11 mouse cellular contexts compared by ENCODE assay signal in genomic region chr9:83537921-83538536, GRCm38 (mm10). TPM values are rescaled to one million over a fixed set of nuclear protein-coding genes. Genes with fewer than 3 reads are reported as not detected.
DNase-seq lines count a peak whose midpoint lies in the region; ATAC-seq and TF ChIP-seq lines count a peak whose summit lies in the region.
"Had no signal": no experiment of that assay in that cellular context is flagged by ENCODE, and none has a peak within 500 bp of the region (broad histone marks: within the 10 kb centered on the region; RNA-seq: fewer than 3 reads in every experiment).

No protein-coding gene starts in this region.

- ATAC-seq in intestine, embryonic 16.5 days = peak; percentile 13; the same call in 1 of the 2 replicates
- ATAC-seq in intestine, postnatal 0 days = no peak
- peak; percentile 55; the same call in 1 of the 2 replicates for ATAC-seq in forebrain, embryonic 12.5 days (ENCODE audit: low FRiP score)
- no peak for ATAC-seq in intestine, embryonic 15.5 days

- H3K4me1 ChIP-seq in intestine, embryonic 16.5 days (ENCODE audit: control insufficient read depth, insufficient read depth, low read length) = peaks cover 9% of the 10 kb centered on the region
- no peaks in the 10 kb centered on the region; the same call in 1 of the 2 replicates for H3K4me1 ChIP-seq in intestine, postnatal 0 days (replicated peaks; ENCODE audit: control insufficient read depth, insufficient read depth, low read length)
- peaks cover 6% of the 10 kb centered on the region; the same call in 1 of the 2 replicates for H3K4me1 ChIP-seq in forebrain, embryonic 12.5 days
- peaks cover 8% of the 10 kb centered on the region; the same call in 1 of the 2 replicates for H3K4me1 ChIP-seq in midbrain, embryonic 10.5 days
- peaks cover 3% of the 10 kb centered on the region; the same call in 1 of the 2 replicates for H3K4me1 ChIP-seq in intestine, embryonic 15.5 days (replicated peaks)

- H3K36me3 ChIP-seq in intestine, embryonic 16.5 days (ENCODE audit: control insufficient read depth, insufficient read depth, low read length) = no peaks in the 10 kb centered on the region
- H3K36me3 ChIP-seq in intestine, postnatal 0 days (ENCODE audit: control insufficient read depth, insufficient read depth) = no peaks in the 10 kb centered on the region
- no peaks in the 10 kb centered on the region for H3K36me3 ChIP-seq in forebrain, embryonic 12.5 days (replicated peaks)
- no peaks in the 10 kb centered on the region for H3K36me3 ChIP-seq in midbrain, embryonic 10.5 days
- no peaks in the 10 kb centered on the region for H3K36me3 ChIP-seq in intestine, embryonic 15.5 days
- H3K36me3 ChIP-seq: embryonic facial prominence, embryonic 12.5 days had no signal

- no peaks in the 10 kb centered on the region for H3K27me3 ChIP-seq in intestine, embryonic 16.5 days (replicated peaks; ENCODE audit: control insufficient read depth, insufficient read depth, low read length)
- H3K27me3 ChIP-seq in intestine, postnatal 0 days (replicated peaks; ENCODE audit: control insufficient read depth, insufficient read depth, low read length) = no peaks in the 10 kb centered on the region
- no peaks in the 10 kb centered on the region for H3K27me3 ChIP-seq in forebrain, embryonic 12.5 days
- no peaks in the 10 kb centered on the region for H3K27me3 ChIP-seq in midbrain, embryonic 10.5 days (ENCODE audit: low read depth, poor library complexity, severe bottlenecking)
- H3K27me3 ChIP-seq in intestine, embryonic 15.5 days (replicated peaks) = no peaks in the 10 kb centered on the region
- H3K27me3 ChIP-seq: embryonic facial prominence, embryonic 12.5 days had no signal

- H3K9ac ChIP-seq in intestine, embryonic 16.5 days (ENCODE audit: low read depth, low read length) = no peak overlapping the region
- H3K9ac ChIP-seq in intestine, postnatal 0 days (ENCODE audit: low read depth, low read length) = no peak overlapping the region
- H3K9ac ChIP-seq in forebrain, embryonic 12.5 days = no peak overlapping the region
- no peak overlapping the region for H3K9ac ChIP-seq in intestine, embryonic 15.5 days
- H3K9ac ChIP-seq: embryonic facial prominence, embryonic 12.5 days had no signal

- 50% methylated on average over 15 of the region's 15 CpGs for WGBS in intestine, embryonic 16.5 days
- WGBS in intestine, postnatal 0 days = 50% methylated on average over 15 of the region's 15 CpGs
- 52% methylated on average over 15 of the region's 15 CpGs for WGBS in forebrain, embryonic 12.5 days
- WGBS in midbrain, embryonic 10.5 days = 61% methylated on average over 15 of the region's 15 CpGs
- WGBS in intestine, embryonic 15.5 days = 47% methylated on average over 15 of the region's 15 CpGs

- peak; percentile 19 for DNase-seq in MN1 (ENCODE audit: low spot score)
- DNase-seq in midbrain, embryonic 10.5 days (ENCODE audit: low spot score) = peak; percentile 22
- no peak for DNase-seq in gastrocnemius, postnatal 25 days
- DNase-seq in frontal cortex, postnatal 14 days (ENCODE audit: low spot score in 2 of 2) = no peak

- H3K4me3 ChIP-seq in intestine, embryonic 16.5 days (ENCODE audit: low read length) = no peak overlapping the region
- no peak overlapping the region for H3K4me3 ChIP-seq in intestine, postnatal 0 days (ENCODE audit: low read depth, low read length)
- no peak overlapping the region for H3K4me3 ChIP-seq in forebrain, embryonic 12.5 days (replicated peaks)
- H3K4me3 ChIP-seq in midbrain, embryonic 10.5 days = no peak overlapping the region
- no peak overlapping the region for H3K4me3 ChIP-seq in intestine, embryonic 15.5 days (replicated peaks)
- H3K4me3 ChIP-seq: embryonic facial prominence, embryonic 12.5 days had no signal

- no peak overlapping the region for H3K4me2 ChIP-seq in intestine, embryonic 16.5 days (ENCODE audit: low read depth, low read length)
- H3K4me2 ChIP-seq in intestine, postnatal 0 days (replicated peaks; ENCODE audit: low read depth) = no peak overlapping the region
- H3K4me2 ChIP-seq in forebrain, embryonic 12.5 days = no peak overlapping the region
- H3K4me2 ChIP-seq in intestine, embryonic 15.5 days (replicated peaks) = no peak overlapping the region
- H3K4me2 ChIP-seq: embryonic facial prominence, embryonic 12.5 days had no signal

- no peak for TF ChIP-seq CTCF in intestine, postnatal 0 days (IDR thresholded peaks at IDR 0.05; ENCODE audit: low read depth)

- H3K9me3 ChIP-seq in intestine, embryonic 16.5 days (ENCODE audit: control insufficient read depth, low read length) = no peaks in the 10 kb centered on the region
- H3K9me3 ChIP-seq in intestine, postnatal 0 days (ENCODE audit: control insufficient read depth) = no peaks in the 10 kb centered on the region
- H3K9me3 ChIP-seq in forebrain, embryonic 12.5 days = no peaks in the 10 kb centered on the region
- no peaks in the 10 kb centered on the region for H3K9me3 ChIP-seq in midbrain, embryonic 10.5 days (replicated peaks)
- no peaks in the 10 kb centered on the region for H3K9me3 ChIP-seq in intestine, embryonic 15.5 days
- H3K9me3 ChIP-seq: embryonic facial prominence, embryonic 12.5 days had no signal

- no peak overlapping the region for H3K27ac ChIP-seq in intestine, embryonic 16.5 days (ENCODE audit: low read length)
- H3K27ac ChIP-seq in intestine, postnatal 0 days (ENCODE audit: low read depth, low read length) = no peak overlapping the region
- peak overlapping the region; percentile 59; the same call in 1 of the 2 replicates for H3K27ac ChIP-seq in forebrain, embryonic 12.5 days
- peak overlapping the region; percentile 23; the same call in 1 of the 2 replicates for H3K27ac ChIP-seq in midbrain, embryonic 10.5 days (replicated peaks)
- no peak overlapping the region for H3K27ac ChIP-seq in intestine, embryonic 15.5 days
- H3K27ac ChIP-seq: embryonic facial prominence, embryonic 12.5 days; macrophage had no signal

RNA-seq across cellular contexts. Expression of gene Sh3bgrl2, which starts 10.1 kb away (rescaled TPM):
- polyA plus RNA-seq in intestine, embryonic 16.5 days (2015; fragmentation: Nextera tagmentation; extraction: Ambion mirVana) = 16.5 and 17.9 TPM in 2 replicates
- 19.1 and 21.7 TPM in 2 replicates for polyA plus RNA-seq in intestine, postnatal 0 days (2015; fragmentation: Nextera tagmentation; extraction: Ambion mirVana)
- polyA plus RNA-seq in forebrain, embryonic 12.5 days (2016; fragmentation: Nextera tagmentation; extraction: Ambion mirVana) = 9.9 and 11.3 TPM in 2 replicates
- polyA plus RNA-seq in midbrain, embryonic 10.5 days (2016; fragmentation: Nextera tagmentation; extraction: Ambion mirVana) = 8.5 and 11.0 TPM in 2 replicates
- 1 to 10 TPM; 1.4 to 1.9 TPM for total RNA-seq in gastrocnemius, postnatal 25 days (2021)
- 18.0 and 20.8 TPM in 2 replicates for polyA plus RNA-seq in intestine, embryonic 15.5 days (2015; fragmentation: Nextera tagmentation; extraction: Ambion mirVana)
- total RNA-seq: MEL had no signal

Comparison
In these comparisons a context has a peak if more than half of its experiments do, and no peak if none do; other contexts are left out.
1. ATAC-seq: peak in intestine, embryonic 16.5 days (single experiment) and forebrain, embryonic 12.5 days (single experiment); none in intestine, postnatal 0 days (single experiment) and intestine, embryonic 15.5 days (single experiment).
2. H3K27ac ChIP-seq: peak in forebrain, embryonic 12.5 days (single experiment) and midbrain, embryonic 10.5 days (single experiment); none in intestine, embryonic 16.5 days (single experiment), intestine, postnatal 0 days (single experiment) and intestine, embryonic 15.5 days (single experiment).
3. DNase-seq: peak in MN1 (single experiment) and midbrain, embryonic 10.5 days (single experiment); none in gastrocnemius, postnatal 25 days (single experiment) and frontal cortex, postnatal 14 days (0 of 2).